Mouse (Mus musculus) cerebellum, postnatal 25 days (tissue): ENCODE measurements around the gene Trip6.

Experiments
- DNase-seq, 2 experiments: peaks; one replicate each; pipeline ENCODE4 v3.0.0; 2021; ENCODE audit warnings: mixed read lengths in 2 of 2

The Trip6 gene

GRCm38 (mm10) chr5:137314193-137315083, at the start of gene Trip6:
Gene Trip6, minus strand, starts transcription at chr5:137314404.
- peak in 1 of 2 experiments; percentile 59 for DNase-seq

- DNase-seq, result no peak
These were observed 44.2 kb upstream of the Trip6 start for GRCm38 (mm10) chr5:137358382-137358781.

- DNase-seq, result no peak
These were observed 39.9 kb upstream of the Trip6 start for GRCm38 (mm10) chr5:137354091-137354490.

- DNase-seq, result no peak
These were observed 38.1 kb upstream of the Trip6 start for GRCm38 (mm10) chr5:137352011-137352975.

- DNase-seq, result no peak
These were observed 37.2 kb upstream of the Trip6 start for GRCm38 (mm10) chr5:137351394-137351793.

- DNase-seq, result no peak
These were observed 36.8 kb upstream of the Trip6 start for GRCm38 (mm10) chr5:137351058-137351380.

GRCm38 (mm10) chr5:137350205-137351057, 36.2 kb upstream of the Trip6 start:
- no peak for DNase-seq

GRCm38 (mm10) chr5:137349384-137350204, 35.4 kb upstream of the Trip6 start, which contains the start of gene Ephb4:
Gene Ephb4, plus strand, starts transcription at chr5:137350109.
- DNase-seq, result peak in 1 of 2 experiments; percentile 51

- DNase-seq, result no peak
These were observed 34.5 kb upstream of the Trip6 start for GRCm38 (mm10) chr5:137348482-137349383.

GRCm38 (mm10) chr5:137347856-137348255, 33.7 kb upstream of the Trip6 start:
- DNase-seq, result no peak

GRCm38 (mm10) chr5:137346983-137347382, 32.8 kb upstream of the Trip6 start:
- DNase-seq, result no peak

- no peak for DNase-seq
These were observed 32.2 kb upstream of the Trip6 start for GRCm38 (mm10) chr5:137346388-137346787.

GRCm38 (mm10) chr5:137345821-137346220, 31.6 kb upstream of the Trip6 start:
- no peak for DNase-seq

- DNase-seq, result no peak
These were observed 29.7 kb upstream of the Trip6 start for GRCm38 (mm10) chr5:137343869-137344268.

- DNase-seq, result no peak
These were observed 29.2 kb upstream of the Trip6 start for GRCm38 (mm10) chr5:137343412-137343811.

GRCm38 (mm10) chr5:137342407-137343012, 28.3 kb upstream of the Trip6 start:
- no peak for DNase-seq

GRCm38 (mm10) chr5:137340222-137340621, 26.0 kb upstream of the Trip6 start:
- no peak for DNase-seq

GRCm38 (mm10) chr5:137339290-137339979, 25.2 kb upstream of the Trip6 start:
- peak; percentile 54 to 70 for DNase-seq

GRCm38 (mm10) chr5:137338663-137339289, 24.6 kb upstream of the Trip6 start:
- DNase-seq, result peak in 1 of 2 experiments; percentile 53
